Mouse (Mus musculus) stomach, embryonic 15.5 days (tissue): ENCODE measurements around the gene Nfkb1. TPM values are rescaled to one million over a fixed set of nuclear protein-coding genes. Genes with fewer than 3 reads are reported as not detected.

Experiments
- ATAC-seq: fragments of 200-750 bp; cut with Nextera tagmentation; 2 replicates; pipeline ENCODE4 v1.8.0; 2017; ENCODE audit warnings: low read depth, moderate number of reproducible peaks, moderate TSS enrichment; ENCODE audit not compliant: insufficient read depth, low FRiP score
- H3K27ac ChIP-seq: fragments of 300-500 bp; sonication (generic); 2 replicates; pipeline ENCODE4 v1.5.1; 2015; ENCODE audit warnings: mild to moderate bottlenecking, inconsistent platforms
- H3K27me3 ChIP-seq: fragments of 300-500 bp; sonication (generic); replicated peaks from 2 replicates; pipeline ENCODE4 v1.6.1; 2015; ENCODE audit warnings: inconsistent platforms
- H3K36me3 ChIP-seq: fragments of 300-500 bp; sonication (generic); 2 replicates; pipeline ENCODE4 v1.6.1; 2015; ENCODE audit warnings: inconsistent platforms
- H3K4me1 ChIP-seq: fragments of 300-500 bp; sonication (generic); 2 replicates; pipeline ENCODE4 v1.6.1; 2015; ENCODE audit warnings: inconsistent platforms
- H3K4me2 ChIP-seq: fragments of 300-500 bp; sonication (generic); 2 replicates; pipeline ENCODE4 v1.6.1; 2015; ENCODE audit warnings: mild to moderate bottlenecking, inconsistent platforms
- H3K4me3 ChIP-seq: fragments of 300-500 bp; sonication (generic); replicated peaks from 2 replicates; pipeline ENCODE4 v1.5.1; 2015; ENCODE audit warnings: inconsistent platforms
- H3K9ac ChIP-seq: fragments of 300-500 bp; sonication (generic); 2 replicates; pipeline ENCODE4 v1.6.1; 2015; ENCODE audit warnings: inconsistent platforms
- H3K9me3 ChIP-seq: fragments of 300-500 bp; sonication (generic); 2 replicates; pipeline ENCODE4 v1.6.1; 2016; ENCODE audit warnings: inconsistent platforms
- WGBS: fragments of 180-500 bp; shearing (Covaris S2); methylation state at CpG from one replicate; pipeline ENCODE4 v1.1.7; 2015; 5-methylcytosine and 5-hydroxymethylcytosine counted together
- polyA plus RNA-seq: library from polyadenylated mRNA; unstranded; fragments of >200 nt; fragmentation: Nextera tagmentation; extraction: Ambion mirVana; gene quantifications from 2 replicates; pipeline ENCODE4 v1.2.1, GENCODE M21; 2015

Gene Nfkb1
- polyA plus RNA-seq, 1 experiment from 2014 or later: 24.5 TPM

- no peak overlapping the region for H3K9ac ChIP-seq
- WGBS: 86% methylated on average over 2 of the region's 2 CpGs
- H3K27me3 ChIP-seq: no peaks in the 10 kb centered on the region
- 0 out of 2 replicates have a peak, but pooled peaks cover 3% of the 10 kb centered on the region for H3K4me1 ChIP-seq
- H3K4me2 ChIP-seq: no peak overlapping the region
- no peak overlapping the region for H3K27ac ChIP-seq
- H3K9me3 ChIP-seq: no peaks in the 10 kb centered on the region
- no peak overlapping the region for H3K4me3 ChIP-seq
- ATAC-seq: no peak
- H3K36me3 ChIP-seq: no peaks in the 10 kb centered on the region
Observed at GRCm38 (mm10) chr3:135722104-135722503, 30.8 kb upstream of the Nfkb1 start.

- Histone ChIP-seq H3K9ac (no peak overlapping the region), H3K27me3 (no peaks in the 10 kb centered on the region), H3K4me2 (no peak overlapping the region), H3K4me3 (no peak overlapping the region), H3K4me1 (no peaks in the 10 kb centered on the region), H3K36me3 (no peaks in the 10 kb centered on the region), H3K9me3 (no peaks in the 10 kb centered on the region), H3K27ac (no peak overlapping the region)
- WGBS: 80% methylated on average over 3 of the region's 3 CpGs
- no peak for ATAC-seq
Observed at GRCm38 (mm10) chr3:135719969-135720368, 28.6 kb upstream of the Nfkb1 start.

GRCm38 (mm10) chr3:135719179-135719532, 27.8 kb upstream of the Nfkb1 start:
- Histone ChIP-seq H3K27me3 (no peaks in the 10 kb centered on the region), H3K4me2 (no peak overlapping the region), H3K4me3 (no peak overlapping the region), H3K36me3 (no peaks in the 10 kb centered on the region), H3K9me3 (no peaks in the 10 kb centered on the region), H3K4me1 (no peaks in the 10 kb centered on the region), H3K27ac (no peak overlapping the region), H3K9ac (no peak overlapping the region)
- 62% methylated on average over 6 of the region's 6 CpGs for WGBS
- peak; percentile 66; the same call in 1 of the 2 replicates for ATAC-seq

- ATAC-seq: no peak
Observed at GRCm38 (mm10) chr3:135718323-135719178, 27.2 kb upstream of the Nfkb1 start.

GRCm38 (mm10) chr3:135713016-135713950, 21.9 kb upstream of the Nfkb1 start:
- no peak for ATAC-seq

More at GRCm38 (mm10) chr3:135718323-135719178, 27.2 kb upstream of the Nfkb1 start:
- no peaks in the 10 kb centered on the region for H3K9me3 ChIP-seq
- H3K27me3 ChIP-seq: no peaks in the 10 kb centered on the region
- no peak overlapping the region for H3K27ac ChIP-seq
- no peak overlapping the region for H3K4me3 ChIP-seq
- H3K36me3 ChIP-seq: no peaks in the 10 kb centered on the region
- H3K4me1 ChIP-seq: no peaks in the 10 kb centered on the region
- no peak overlapping the region for H3K4me2 ChIP-seq
- H3K9ac ChIP-seq: no peak overlapping the region
- 41% methylated on average over 6 of the region's 6 CpGs for WGBS

GRCm38 (mm10) chr3:135711613-135712012, 20.3 kb upstream of the Nfkb1 start:
- no peaks in the 10 kb centered on the region for H3K27me3 ChIP-seq
- no peaks in the 10 kb centered on the region for H3K9me3 ChIP-seq
- WGBS: 81% methylated on average over 4 of the region's 4 CpGs
- no peaks in the 10 kb centered on the region for H3K36me3 ChIP-seq
- no peak for ATAC-seq
- H3K27ac ChIP-seq: no peak overlapping the region
- H3K4me2 ChIP-seq: no peak overlapping the region
- no peak overlapping the region for H3K9ac ChIP-seq
- no peaks in the 10 kb centered on the region for H3K4me1 ChIP-seq
- H3K4me3 ChIP-seq: no peak overlapping the region

More at GRCm38 (mm10) chr3:135713016-135713950, 21.9 kb upstream of the Nfkb1 start:
- Histone ChIP-seq H3K36me3 (no peaks in the 10 kb centered on the region), H3K27me3 (no peaks in the 10 kb centered on the region), H3K27ac (no peak overlapping the region), H3K9me3 (no peaks in the 10 kb centered on the region), H3K9ac (no peak overlapping the region), H3K4me1 (no peaks in the 10 kb centered on the region), H3K4me3 (no peak overlapping the region), H3K4me2 (no peak overlapping the region)
- WGBS: 24% methylated on average over 4 of the region's 4 CpGs

GRCm38 (mm10) chr3:135711040-135711570, 19.8 kb upstream of the Nfkb1 start:
- no peak overlapping the region for H3K9ac ChIP-seq
- WGBS: 78% methylated on average over 9 of the region's 9 CpGs
- H3K9me3 ChIP-seq: no peaks in the 10 kb centered on the region

GRCm38 (mm10) chr3:135703307-135703706, 12.0 kb upstream of the Nfkb1 start:
- H3K27ac ChIP-seq: peak overlapping the region; percentile 28; the same call in 1 of the 2 replicates
- no peak overlapping the region for H3K9ac ChIP-seq
- no peak overlapping the region for H3K4me3 ChIP-seq
- H3K4me1 ChIP-seq: peaks cover 7% of the 10 kb centered on the region
- H3K4me2 ChIP-seq: no peak overlapping the region
- WGBS: 36% methylated on average over 2 of the region's 2 CpGs
- H3K27me3 ChIP-seq: no peaks in the 10 kb centered on the region
- no peaks in the 10 kb centered on the region for H3K9me3 ChIP-seq
- no peak for ATAC-seq
- H3K36me3 ChIP-seq: no peaks in the 10 kb centered on the region

More at GRCm38 (mm10) chr3:135711040-135711570, 19.8 kb upstream of the Nfkb1 start:
- no peak overlapping the region for H3K4me3 ChIP-seq
- no peak overlapping the region for H3K27ac ChIP-seq
- no peak for ATAC-seq
- H3K4me2 ChIP-seq: no peak overlapping the region
- no peaks in the 10 kb centered on the region for H3K36me3 ChIP-seq
- H3K27me3 ChIP-seq: no peaks in the 10 kb centered on the region
- H3K4me1 ChIP-seq: no peaks in the 10 kb centered on the region

- Histone ChIP-seq H3K9me3 (no peaks in the 10 kb centered on the region), H3K4me2 (no peak overlapping the region), H3K9ac (no peak overlapping the region), H3K4me3 (no peak overlapping the region), H3K4me1 (peaks cover 7% of the 10 kb centered on the region), H3K27me3 (no peaks in the 10 kb centered on the region), H3K27ac (peak overlapping the region; percentile 28; the same call in 1 of the 2 replicates), H3K36me3 (no peaks in the 10 kb centered on the region)
- 81% methylated on average over 5 of the region's 5 CpGs for WGBS
- no peak for ATAC-seq
Observed at GRCm38 (mm10) chr3:135702658-135703057, 11.3 kb upstream of the Nfkb1 start.

- Histone ChIP-seq H3K27ac (peak overlapping the region; percentile 83), H3K9ac (no peak overlapping the region), H3K36me3 (no peaks in the 10 kb centered on the region), H3K4me1 (peaks cover 7% of the 10 kb centered on the region), H3K9me3 (no peaks in the 10 kb centered on the region), H3K4me3 (no peak overlapping the region), H3K27me3 (no peaks in the 10 kb centered on the region), H3K4me2 (peak overlapping the region; percentile 27)
- peak; percentile 70; the same call in 1 of the 2 replicates for ATAC-seq
- WGBS: 44% methylated on average over 10 of the region's 10 CpGs
Observed at GRCm38 (mm10) chr3:135699523-135700264, 8.3 kb upstream of the Nfkb1 start.

GRCm38 (mm10) chr3:135698466-135698975, 7.2 kb upstream of the Nfkb1 start:
- Histone ChIP-seq H3K36me3 (no peaks in the 10 kb centered on the region), H3K4me2 (no peak overlapping the region), H3K4me3 (no peak overlapping the region), H3K27ac (peak overlapping the region; percentile 57), H3K9me3 (no peaks in the 10 kb centered on the region), H3K9ac (no peak overlapping the region), H3K27me3 (no peaks in the 10 kb centered on the region), H3K4me1 (peaks cover 7% of the 10 kb centered on the region)
- WGBS: 47% methylated on average over 12 of the region's 12 CpGs
- no peak for ATAC-seq
